Mouse (Mus musculus) stomach, postnatal 0 days (tissue): ENCODE measurements around the gene Pkn1.

Experiments
- CTCF ChIP-seq: IDR thresholded peaks from 2 replicates; pipeline ENCODE4 v1.5.1; 2016; ENCODE audit warnings: antibody characterized with exemption, low read depth, mild to moderate bottlenecking, moderate library complexity
- EP300 ChIP-seq: optimal IDR thresholded peaks from 2 replicates; pipeline ENCODE3; 2016; ENCODE audit warnings: antibody characterized with exemption

DNA sequence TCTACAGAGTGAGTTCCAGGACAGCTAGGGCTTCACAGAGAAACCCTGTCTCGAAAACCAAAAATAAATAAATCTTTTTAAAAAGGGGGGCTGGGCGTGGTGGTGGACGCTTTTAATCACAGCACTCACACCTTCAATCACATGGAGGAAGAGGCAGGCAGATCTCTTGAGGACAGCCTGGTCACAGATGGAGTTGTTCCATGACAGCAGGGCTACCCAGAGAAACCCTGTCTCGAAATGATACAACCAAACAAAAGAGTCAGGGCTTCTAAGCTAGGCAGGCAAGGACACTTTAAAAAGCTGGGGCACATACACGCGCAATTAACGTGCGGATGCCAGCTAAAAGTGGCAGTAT lies 15.7 kb upstream of the Pkn1 start:
- no peak for TF ChIP-seq EP300
- no peak for TF ChIP-seq CTCF
